Mouse (Mus musculus) urinary bladder, postnatal 25 days (tissue): ENCODE results near the gene Sstr4.
A peak's percentile ranks its signal among the peaks of the same experiment; 100 is the strongest.

Source experiments
- DNase-seq: peaks from one replicate; pipeline ENCODE4 v3.0.0; 2022; ENCODE audit warnings: low spot score

Gene Sstr4

GRCm38 (mm10) chr2:148393846-148394245 lies 1.3 kb upstream of the Sstr4 start:
- no peak for DNase-seq

GRCm38 (mm10) chr2:148396209-148396608 lies 1.1 kb downstream of the Sstr4 start:
- no peak for DNase-seq

- DNase-seq = no peak
Observed at GRCm38 (mm10) chr2:148397015-148397783, 2.1 kb downstream of the Sstr4 start.

DNA sequence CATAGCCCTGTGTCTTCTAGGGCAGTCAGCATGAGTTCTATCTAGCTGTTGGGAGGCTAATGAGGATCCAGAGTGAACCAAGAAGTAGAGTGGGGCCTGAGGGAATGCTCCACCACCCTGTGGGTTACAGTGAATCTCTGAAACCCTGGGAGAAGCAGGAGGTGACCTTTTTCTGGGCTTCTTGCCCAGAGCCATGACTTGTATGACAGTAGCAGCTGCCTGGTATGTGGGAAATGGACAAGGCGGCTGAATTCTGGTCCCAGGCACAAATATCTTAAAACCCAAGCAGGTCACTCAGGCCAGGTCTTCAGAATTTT lies 2.6 kb downstream of the Sstr4 start:
- no peak for DNase-seq

DNA sequence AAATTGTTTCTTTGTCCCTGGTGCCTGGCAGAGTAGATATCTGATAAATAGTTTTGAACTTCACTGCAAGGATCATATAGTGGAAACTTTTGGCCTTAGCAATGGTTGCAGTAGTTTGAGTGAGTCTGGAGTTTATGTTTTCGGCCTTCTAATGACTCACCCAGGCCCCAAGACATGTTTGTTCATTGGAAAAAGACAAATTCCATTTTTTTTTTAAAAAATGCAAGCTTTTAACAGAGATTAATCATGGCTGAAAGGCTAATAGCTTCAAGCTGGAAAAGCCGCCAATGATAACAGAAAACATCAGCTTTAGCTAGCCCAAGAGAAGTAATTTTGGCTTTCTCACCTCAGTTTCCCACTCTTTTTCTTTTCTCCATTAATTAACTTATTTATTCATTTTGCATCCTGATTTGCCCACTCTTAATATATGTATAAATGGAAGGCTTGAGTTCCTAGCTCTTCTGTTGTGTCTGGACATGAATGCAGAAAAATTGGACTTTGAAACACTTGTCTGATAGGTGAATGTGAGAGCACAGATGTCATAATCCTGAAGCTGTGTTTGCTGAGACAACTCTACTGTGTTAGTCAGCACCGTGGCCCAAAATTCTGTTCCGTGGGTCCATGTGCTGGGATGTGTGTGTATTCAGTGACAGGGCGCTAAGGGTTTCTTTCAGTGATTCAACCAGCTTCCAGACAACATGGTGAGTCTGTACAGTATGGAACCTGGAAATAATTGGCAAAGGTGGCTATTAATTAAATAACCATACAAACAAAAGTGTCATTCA lies 3.9 kb downstream of the Sstr4 start:
- no peak for DNase-seq

GRCm38 (mm10) chr2:148402227-148402626 lies 7.1 kb downstream of the Sstr4 start:
- no peak for DNase-seq

DNA sequence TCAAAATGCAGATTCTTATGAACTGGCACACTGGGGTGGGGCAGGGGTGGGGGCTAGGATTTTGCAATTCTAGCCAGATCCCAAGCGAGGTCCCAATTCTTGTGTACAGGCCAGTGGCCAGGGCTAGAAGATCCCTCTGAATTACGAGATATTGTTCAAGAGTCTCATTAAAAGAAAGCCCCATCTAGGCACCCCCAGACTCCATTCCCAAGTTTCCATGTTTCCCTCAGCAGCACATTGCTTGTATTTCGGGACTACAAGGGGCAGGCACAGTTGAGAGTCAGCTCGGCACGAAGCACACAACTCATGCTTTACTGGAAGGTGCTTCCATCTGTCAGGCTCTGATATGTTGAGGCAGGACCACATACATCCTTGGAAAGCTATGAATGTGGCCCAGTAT lies 9.8 kb downstream of the Sstr4 start:
- no peak for DNase-seq

DNA sequence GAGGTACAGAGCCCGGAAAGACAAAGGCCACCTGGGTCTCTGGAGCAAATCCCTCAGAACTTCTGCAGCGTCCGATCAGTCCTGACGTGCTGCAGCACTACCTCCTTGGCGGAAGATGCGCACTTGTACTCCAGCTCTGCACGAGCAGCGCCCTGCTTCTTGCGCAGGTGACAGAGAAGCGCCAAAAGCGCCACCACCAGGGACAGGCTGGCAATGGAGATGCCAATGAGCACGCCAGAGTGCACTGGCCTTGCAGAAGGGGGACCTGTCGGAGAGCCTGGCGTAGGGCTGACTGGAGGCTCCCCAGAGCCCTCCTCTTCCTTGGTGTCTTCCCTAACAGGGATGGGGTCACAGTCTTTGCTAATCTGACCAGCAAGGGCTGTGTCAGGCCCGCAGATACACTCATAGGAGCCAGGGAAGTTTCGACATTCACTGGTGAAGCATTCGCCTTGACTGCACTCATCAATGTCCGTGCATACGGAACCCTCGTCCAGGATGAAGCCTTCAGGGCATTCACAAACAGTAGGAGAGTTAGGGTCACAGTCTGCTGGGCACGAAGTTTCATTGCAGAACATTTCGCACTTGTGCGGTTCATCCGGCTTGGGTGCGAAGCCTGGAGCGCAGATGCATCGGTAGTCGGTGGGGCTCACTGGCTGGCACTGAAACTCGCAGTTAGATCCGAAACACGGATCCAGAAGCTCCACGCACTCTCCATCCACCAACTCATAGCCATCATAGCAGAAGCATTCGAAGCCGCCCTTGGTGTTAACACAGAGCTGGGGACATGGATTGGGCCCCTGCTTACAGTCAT lies 11.2 kb downstream of the Sstr4 start:
- no peak for DNase-seq

DNA sequence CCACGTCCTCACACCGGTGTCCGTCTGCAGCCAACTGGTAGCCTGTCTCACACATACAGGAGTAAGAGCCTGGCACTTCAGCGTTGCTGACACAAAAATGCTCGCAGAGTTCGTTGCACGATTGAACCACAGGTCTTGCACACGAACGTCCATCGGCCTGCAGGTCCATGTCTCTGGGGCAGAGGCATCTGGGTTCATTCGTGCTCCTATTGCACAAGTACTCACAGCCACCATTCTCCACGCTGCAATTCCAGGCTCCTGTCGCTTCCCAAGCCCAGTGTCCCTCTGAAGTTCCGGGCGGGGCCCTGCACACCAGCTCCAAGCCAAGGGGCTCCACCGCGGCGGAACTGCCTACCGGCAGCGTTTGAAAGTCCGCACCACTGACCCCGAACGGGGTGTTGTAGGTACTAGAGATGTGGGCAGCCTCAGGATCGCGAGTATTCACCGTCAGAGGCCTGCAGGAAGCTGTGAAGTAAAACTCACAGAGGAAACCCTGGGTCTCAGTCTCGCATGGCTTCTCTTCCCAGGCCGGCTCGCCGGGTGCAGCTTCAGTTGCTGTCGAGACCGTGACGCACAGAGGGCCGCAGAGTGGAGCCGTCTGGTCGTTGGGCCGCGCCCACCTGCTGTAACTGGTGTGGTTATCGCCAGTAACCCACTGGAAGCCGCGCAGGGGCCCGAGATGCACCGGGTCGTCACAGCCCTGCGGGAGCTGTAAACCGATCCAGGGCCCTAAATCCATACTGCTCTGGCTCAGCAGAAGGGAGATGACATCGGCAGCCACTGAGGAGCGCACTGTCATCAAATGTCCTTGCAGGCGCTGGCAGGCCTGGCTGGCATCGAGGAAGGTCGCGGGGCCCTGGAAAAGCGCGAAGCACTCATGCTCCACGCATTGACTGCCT lies 12.1 kb downstream of the Sstr4 start:
- DNase-seq = peak; percentile 44

GRCm38 (mm10) chr2:148407870-148408760 lies 13.0 kb downstream of the Sstr4 start, which contains the start of gene Thbd:
TSS of gene Thbd (minus strand) at chr2:148408188.
- DNase-seq = peak; percentile 53

DNA sequence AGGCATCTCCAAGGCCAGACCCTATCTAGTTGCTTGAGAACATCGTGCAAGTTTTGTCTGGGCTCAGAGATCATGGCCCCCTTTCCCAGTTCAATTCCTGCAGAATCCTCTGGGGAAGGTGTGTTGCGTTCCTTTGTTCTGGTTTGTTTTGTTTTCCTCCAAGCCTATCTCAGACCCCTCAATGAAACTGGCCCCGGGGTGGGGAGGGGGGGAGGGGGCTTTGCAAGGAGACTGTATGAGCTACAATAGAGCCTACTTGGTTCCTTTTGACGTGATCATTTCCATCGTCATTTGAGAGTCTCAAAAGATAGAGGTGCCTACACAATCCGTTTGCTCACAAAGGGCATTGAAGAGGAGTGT lies 13.6 kb downstream of the Sstr4 start:
- DNase-seq = no peak

DNA sequence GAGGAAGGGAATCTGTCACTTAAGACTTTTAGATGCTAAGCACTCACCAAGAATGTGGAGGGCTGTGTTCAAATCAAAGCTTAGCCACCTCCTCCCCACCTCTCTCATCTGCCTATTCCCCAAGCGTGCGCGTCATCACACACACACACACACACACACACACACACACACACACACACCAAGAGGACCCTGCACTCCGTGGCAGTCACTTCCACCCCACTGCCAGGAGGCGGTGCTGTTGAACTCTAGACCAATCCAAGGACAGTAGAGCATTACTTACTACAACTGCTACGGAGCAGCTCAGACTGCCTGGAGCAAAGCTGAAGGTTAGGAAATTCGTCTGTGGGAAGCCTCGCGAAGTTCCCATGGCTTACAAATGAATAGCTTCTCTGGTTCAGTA lies 14.0 kb downstream of the Sstr4 start:
- peak; percentile 78 for DNase-seq

- no peak for DNase-seq
Observed at GRCm38 (mm10) chr2:148409821-148410220, 14.7 kb downstream of the Sstr4 start.

GRCm38 (mm10) chr2:148419151-148419550 lies 24.0 kb downstream of the Sstr4 start:
- no peak for DNase-seq

- no peak for DNase-seq
Observed at GRCm38 (mm10) chr2:148419776-148420175, 24.6 kb downstream of the Sstr4 start.

GRCm38 (mm10) chr2:148421112-148421511 lies 26.0 kb downstream of the Sstr4 start:
- DNase-seq = no peak

DNA sequence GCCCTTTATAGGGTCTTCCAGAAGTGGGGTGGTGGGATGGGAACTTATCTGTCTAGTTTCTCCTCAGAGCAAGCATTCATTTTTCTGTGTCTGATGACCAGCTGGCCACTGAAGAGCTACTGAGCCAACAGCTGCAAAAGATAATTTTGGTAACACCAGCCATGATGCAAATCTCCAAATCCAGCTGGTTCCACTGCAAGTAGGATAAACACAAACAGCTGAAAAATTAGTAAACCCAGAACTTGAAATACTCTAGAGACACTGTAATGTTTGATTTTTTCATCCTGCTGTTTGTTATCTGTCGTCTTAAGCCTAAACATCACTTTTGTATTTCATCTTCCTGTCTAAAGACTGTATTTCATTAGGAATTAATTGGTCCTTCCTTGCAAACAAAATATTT lies 26.6 kb downstream of the Sstr4 start:
- DNase-seq = no peak

- no peak for DNase-seq
Observed at GRCm38 (mm10) chr2:148425709-148426382, 30.7 kb downstream of the Sstr4 start.

- no peak for DNase-seq
Observed at GRCm38 (mm10) chr2:148427553-148427952, 32.4 kb downstream of the Sstr4 start.

DNA sequence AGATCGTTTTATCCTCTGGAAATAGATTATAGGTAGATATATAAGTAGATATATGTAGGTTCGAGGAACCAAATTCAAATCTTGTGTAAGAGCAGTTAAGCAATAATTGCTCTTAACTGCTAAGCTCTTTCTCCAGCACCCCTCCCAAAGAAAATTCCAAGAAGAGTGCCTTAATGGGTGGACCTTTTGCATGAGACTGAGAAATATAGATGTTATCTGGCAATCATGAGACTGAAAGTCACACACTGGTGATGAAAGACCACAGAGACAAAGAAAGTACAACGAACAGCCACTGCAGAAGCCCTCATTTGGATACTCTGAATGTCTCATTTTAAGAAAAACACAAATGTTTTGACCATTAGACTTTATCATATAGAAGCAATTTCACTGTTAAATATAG lies 33.4 kb downstream of the Sstr4 start:
- DNase-seq = no peak
